Mouse (Mus musculus) heart, postnatal 36 days (tissue): Measurements from ENCODE around the gene Casd1. TPM values are rescaled to one million over a fixed set of nuclear protein-coding genes. Genes with fewer than 3 reads are reported as not detected.

Experiments used
- DNase-seq, 2 experiments: peaks; one replicate each; pipeline ENCODE4 v3.0.0; 2021 to 2022
- intact Hi-C: fragments of 180-260 bp; cut with DNase I; formaldehyde crosslinking; loops from one replicate; pipeline ENCODE4 v1.15.1; 2025
- total RNA-seq, 2 experiments: library from RNA; stranded (reverse); gene quantifications; 2 replicates each; pipeline ENCODE4 v1.2.3; 2021

The Casd1 gene
- total RNA-seq, result 10 to 100 TPM; 24.4 to 27.3 TPM

DNA sequence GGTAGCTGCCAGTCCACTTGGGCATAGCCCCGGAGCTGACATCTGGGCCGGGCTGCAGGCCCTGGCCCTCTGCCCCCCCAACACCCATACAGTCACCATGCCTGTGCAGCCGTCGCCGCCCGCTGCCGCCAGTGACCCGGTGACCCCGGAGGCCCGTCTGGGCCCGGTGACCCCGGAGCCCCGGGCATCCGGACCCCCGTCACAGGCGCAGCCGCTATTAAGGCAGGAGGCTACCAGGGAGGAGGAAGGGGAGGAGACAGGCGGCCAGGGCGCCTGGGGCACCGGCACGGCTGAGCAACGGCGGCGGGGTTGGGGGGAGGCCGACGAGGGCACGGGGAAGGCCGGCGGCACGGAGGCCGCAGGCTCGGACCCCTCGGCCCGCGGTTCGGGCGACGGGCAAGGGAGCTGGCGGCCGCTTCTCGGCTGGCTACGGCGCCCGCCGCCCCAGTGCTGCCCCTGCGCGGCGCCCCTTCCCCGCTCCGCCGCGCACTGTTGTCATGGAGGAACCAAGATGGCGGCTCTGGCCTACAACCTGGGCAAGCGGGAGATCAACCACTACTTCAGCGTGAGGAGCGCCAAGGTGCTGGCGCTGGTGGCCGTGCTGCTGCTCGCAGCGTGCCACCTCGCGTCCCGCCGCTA lies at the start of gene Casd1:
Gene Casd1 (plus strand): TSS at position 182 of the 639 bp plus-strand sequence.
- intact Hi-C loops, result loop anchor here (5.0 to 10.0 kb wide), 5 partner anchors 147 to 782 kb away; partner anchors contain the start of genes Asb4, Peg10, Pon2 and Ppp1r9a
- peak; percentile 62 to 85 for DNase-seq

DNA sequence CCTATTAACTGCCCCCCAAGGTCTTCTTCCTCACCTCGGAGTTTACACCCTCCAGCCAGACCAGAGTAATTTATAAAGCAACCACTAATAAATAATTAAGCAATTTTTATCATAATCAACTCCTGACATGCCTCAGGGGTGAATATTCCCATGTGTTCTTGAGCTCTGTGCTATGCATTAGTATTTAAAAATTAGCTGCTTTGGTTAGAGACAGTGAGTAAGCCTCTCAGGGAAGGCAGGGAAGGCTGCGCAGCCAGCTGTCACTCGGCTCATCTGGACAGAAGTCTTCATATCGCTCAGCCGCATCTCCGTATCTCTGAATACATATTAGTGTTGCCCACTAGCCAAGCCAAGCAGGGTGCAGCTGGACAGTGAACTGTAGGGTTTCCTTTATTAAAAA lies 45.3 kb upstream of the Casd1 start:
- intact Hi-C loops, result no loop called here
- DNase-seq, result no peak

DNA sequence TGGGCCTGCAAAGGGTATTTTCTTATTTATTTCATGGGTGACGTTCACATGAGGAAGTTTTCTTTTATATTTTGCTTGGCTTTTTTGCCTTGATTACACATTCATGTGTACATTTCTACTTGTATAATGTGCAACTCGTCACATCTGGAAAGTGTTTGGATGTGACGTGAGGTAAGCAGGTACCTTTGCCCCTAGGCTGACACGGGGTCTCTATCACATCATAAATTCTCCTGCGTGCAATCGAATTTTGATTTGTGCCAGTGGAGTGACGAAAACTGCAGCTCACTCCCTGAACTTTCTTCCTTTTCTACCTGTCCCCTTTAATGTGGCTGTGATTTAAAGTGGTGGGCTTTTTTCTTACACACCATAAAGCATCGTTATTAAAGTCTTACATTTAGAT lies 43.6 kb upstream of the Casd1 start:
- intact Hi-C loops, result no loop called here
- no peak for DNase-seq

DNA sequence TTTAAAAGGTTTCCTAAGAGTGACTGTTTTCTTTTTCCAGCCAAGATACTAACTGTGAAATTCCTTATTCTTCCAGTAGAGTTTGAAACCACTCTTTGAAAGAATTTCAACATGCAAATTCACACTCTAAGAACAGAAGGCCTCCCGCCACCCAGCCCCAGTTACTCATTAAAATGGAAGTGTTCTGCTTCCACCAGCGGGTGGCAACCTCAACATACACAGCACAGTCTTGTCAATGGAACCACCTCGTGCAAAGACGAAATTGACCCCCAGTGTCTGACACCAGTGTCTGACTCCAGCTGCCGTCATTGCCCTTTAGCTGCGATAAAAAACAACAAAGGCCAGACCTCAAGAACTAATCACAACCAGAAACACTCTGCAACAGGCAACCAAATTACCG lies 43.0 kb upstream of the Casd1 start:
- intact Hi-C loops, result no loop called here
- DNase-seq, result peak; percentile 25 to 27

DNA sequence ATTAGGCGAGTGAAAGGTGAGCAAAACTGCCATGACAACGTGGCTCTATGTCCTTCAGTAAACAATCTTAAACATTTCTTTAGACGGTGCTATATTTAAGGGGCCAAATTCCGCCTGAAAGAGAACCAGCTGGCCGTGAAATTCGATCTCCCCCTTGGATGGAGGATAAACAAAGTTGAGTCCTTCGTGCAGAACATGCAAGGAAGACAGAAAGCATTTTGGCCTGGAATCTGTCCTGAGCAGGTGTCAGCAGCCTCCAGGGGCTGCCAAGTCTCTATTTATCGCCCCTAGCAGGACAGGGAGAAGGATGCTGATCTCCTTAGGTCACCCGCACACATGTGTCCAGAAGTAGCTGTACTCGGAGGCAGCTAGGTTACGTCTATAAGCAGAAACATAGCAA lies 39.5 kb upstream of the Casd1 start:
- DNase-seq, result no peak
- intact Hi-C loops, result no loop called here

DNA sequence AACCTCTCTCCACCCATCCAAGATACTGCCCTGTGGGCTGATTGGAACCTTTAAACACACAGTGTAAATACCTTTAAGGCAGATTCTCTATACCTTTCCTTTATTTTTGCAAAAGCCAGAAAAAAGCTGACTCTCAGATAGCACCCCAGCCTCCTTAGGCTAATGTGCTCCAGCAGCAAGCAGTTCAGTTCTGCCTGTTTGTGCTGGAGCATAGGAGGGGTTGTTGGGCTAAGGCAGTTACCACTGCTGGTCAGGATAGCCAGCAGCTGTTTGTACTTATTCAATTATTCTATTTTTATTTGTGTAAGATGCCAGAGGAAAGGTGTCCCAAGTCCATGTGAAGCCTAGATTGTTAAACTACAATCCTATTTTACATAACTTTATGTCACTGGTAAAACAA lies 39.0 kb upstream of the Casd1 start:
- DNase-seq, result no peak
- intact Hi-C loops, result no loop called here

DNA sequence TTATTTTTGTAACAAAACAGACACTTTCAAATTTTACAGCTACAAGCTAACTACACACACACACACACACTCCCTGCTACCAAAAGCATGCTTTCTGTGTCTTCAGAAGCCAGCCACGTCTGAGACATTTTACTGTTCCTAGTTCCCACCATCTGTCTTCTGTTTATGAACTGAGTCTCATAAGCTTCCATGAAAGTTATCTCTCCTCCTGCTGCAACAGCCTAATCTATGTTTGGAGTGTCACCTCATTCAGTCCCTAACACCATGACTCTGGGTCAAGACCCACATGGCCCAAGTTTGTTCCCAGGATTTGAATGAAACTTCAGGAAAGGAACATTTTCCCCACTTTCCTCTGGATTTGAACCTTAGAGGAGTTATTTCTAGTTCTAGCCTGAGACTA lies 38.2 kb upstream of the Casd1 start:
- DNase-seq, result no peak
- intact Hi-C loops, result no loop called here

DNA sequence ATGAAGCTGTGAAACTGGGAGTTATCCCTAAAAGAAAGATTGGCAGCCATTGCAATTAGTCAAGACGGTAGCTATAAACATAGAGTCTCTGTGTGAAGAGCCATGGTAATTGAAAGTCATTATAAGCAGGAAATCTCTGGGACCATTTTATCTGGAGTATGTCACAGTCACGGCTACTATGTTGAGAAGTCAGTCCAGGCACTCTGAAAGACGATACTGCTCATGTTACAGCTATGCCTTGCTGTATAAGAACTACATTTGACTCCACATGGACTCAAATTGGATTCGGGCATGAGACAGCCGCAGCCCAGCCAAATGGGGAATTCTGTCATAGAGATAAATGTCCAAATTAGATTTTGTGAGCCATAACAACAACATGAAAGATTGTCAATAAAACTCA lies 37.2 kb upstream of the Casd1 start:
- intact Hi-C loops, result no loop called here

DNA sequence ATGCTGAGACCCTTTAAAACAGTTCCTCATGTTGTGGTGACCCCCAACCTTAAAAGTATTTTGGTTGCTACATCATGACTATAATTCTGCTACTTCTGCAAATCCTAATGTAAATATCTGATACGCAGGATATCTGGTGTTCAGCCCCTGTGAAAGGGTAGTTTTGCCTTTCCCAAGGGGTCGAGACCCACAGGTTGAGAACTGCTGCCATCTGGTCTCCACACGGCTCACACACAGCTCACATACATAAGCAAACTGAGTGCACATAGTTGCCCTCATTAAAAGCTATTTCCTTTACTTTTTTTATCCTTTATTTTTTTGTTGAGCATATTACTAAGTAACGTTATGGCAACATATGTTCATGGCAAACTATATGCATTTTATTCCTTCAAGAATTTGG lies 30.2 kb upstream of the Casd1 start:
- DNase-seq, result no peak
- intact Hi-C loops, result no loop called here

More for the DNA sequence above, 37.2 kb upstream of the Casd1 start:
- no peak for DNase-seq

DNA sequence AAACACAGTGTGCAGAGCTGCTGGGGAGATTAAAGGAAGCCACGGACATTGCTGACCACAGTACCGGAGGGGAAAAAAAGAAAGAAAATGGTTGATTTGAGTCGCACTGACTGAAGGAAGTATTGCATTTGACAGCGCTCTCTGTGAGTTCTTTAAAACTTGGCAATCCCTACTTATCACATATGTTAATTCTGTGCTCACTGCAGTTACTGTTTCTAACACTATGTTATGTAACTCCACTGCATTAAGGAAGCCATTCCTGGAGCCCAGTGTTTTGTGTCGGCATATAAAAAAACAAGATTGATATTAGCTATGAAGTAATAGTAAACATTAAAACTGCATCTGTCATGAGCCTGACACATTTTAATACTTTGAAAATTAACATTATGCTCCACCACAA lies 22.9 kb upstream of the Casd1 start:
- no peak for DNase-seq
- intact Hi-C loops, result no loop called here

DNA sequence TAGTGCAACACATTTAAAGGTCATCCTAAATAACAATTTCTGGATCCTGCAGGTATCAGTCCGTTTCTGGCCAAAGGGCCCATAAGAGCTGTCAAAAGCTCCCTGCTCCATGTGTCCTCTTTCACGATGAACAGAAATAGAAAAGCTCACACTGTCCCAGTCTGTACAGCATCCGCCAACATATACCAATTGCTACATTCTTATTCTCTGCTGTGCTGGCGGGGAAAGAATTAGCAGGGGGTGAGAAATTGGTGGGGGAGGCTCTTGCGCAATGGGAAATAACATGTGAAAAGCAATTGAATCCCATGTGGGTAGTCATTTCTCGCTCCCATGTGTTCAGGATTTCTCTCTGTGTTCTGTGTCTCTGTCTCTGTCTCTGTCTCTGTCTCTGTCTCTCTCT lies 22.3 kb upstream of the Casd1 start:
- intact Hi-C loops, result no loop called here

DNA sequence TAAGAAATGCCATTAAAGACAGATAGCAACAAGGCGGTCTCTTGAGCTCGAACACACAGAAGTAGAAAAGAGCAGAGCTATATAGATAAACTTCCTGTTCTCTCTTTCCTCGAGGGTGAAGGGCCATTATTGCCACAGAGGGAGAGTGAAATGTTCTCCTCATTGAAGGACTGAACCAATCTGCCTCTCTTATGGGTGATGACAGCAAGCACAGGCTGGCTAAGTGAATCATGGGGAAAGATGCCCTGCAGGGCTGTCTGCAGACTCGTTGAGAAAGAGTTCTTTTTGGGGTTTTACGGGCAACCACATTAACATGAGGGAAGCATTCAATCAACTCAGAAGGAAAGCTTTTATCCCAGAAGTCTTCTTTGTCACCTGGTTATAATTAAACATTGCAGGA lies 21.0 kb upstream of the Casd1 start:
- DNase-seq, result no peak
- intact Hi-C loops, result no loop called here

More for the DNA sequence above, 22.3 kb upstream of the Casd1 start:
- no peak for DNase-seq

DNA sequence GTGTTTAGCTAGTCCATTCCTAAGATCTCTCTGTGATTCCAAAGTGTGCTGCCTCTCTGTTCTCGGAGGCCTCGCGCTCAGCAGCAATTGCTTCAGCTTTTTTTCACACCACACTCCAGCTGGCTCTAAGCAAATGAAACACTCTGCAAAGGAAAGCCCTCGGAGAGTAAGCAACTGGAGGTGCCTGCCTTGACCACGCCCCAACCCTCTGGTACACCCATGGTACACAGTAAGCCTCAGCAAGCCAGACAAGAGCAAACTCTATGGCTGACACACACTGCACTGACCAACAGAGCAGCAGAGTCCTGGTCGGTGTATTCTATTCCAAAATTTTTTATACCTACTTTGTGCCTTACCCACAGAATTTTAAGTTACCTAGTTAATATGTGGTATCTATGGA lies 17.2 kb upstream of the Casd1 start:
- no peak for DNase-seq

DNA sequence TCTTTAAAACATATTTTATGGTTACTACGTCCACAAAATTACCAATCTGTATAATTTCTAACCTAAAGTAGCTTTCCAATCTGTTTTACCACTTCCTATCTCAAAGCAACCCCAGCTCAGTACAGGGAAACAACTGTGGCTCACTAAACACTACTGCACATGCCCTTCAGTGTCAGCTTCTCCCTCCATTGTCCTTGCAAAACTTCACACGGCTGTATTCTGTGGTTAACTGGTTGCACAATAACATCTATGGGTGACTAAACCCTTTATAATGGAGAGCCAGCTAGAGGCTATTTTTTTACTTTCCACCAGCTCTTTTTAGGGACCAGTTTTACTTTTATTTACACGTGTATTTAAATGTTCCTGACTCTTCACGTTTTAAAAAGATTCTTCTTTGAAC lies 12.7 kb upstream of the Casd1 start:
- DNase-seq, result no peak
- intact Hi-C loops, result no loop called here

More for the DNA sequence above, 17.2 kb upstream of the Casd1 start:
- intact Hi-C loops, result no loop called here

DNA sequence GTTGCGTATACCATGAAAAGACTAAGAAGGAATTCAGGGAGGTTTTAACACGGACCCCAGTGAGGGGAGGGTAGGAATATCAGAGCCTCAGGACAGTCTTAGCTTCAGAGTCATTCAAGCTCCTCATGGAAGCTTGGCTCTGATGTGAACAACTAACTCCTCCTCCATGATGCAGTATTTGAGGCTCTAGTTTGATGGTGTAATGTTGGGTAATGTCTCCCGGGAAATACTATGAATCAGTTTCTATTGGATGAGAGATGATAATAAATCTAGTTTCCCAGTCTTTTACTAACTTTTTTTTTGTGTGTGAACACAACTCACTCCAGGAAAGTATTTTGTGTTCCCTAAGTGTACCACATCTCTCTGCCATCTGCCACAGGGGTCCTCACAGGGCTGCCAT lies 11.9 kb upstream of the Casd1 start:
- intact Hi-C loops, result no loop called here

DNA sequence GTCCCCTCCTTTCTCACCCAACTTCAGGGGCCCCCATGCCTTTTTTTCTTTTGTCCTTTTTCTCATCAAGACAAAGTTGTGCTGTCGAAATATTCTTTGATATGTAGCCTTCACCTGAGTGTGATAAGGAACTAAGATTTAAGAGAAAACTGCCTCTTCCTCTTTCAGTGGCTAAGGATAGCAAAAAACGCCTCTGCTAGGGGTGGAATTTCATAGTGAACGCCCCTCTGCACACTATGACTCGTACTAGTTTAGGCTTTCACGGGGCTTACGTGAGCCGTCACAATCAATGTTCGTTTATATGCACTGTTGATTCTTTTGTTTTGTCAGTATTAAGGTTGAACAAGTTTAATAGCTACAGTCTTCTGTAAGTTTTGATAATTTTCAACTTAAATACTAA lies 10.6 kb upstream of the Casd1 start:
- no peak for DNase-seq
- intact Hi-C loops, result no loop called here

More for the DNA sequence above, 11.9 kb upstream of the Casd1 start:
- DNase-seq, result no peak

DNA sequence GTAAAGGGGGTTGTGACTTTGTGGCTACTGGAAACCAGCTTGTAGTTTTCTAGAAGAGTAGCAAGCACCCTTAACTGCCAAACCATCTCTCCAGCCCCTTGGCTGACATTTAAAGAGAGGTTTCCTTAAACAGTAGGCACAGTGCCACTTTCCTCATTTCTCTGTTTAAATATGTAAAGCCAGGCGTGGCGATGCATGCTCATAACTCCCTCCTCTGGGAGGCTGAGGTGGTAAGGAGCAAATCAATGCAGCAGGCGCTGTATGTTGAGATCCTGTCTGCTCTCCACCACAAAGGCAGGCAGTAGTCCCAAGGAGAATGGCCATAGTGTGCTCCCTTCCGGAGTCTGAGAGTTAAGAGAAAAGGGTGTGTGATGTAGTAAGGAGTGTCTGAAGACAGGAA lies 2.9 kb upstream of the Casd1 start:
- intact Hi-C loops, result no loop called here
- no peak for DNase-seq

DNA sequence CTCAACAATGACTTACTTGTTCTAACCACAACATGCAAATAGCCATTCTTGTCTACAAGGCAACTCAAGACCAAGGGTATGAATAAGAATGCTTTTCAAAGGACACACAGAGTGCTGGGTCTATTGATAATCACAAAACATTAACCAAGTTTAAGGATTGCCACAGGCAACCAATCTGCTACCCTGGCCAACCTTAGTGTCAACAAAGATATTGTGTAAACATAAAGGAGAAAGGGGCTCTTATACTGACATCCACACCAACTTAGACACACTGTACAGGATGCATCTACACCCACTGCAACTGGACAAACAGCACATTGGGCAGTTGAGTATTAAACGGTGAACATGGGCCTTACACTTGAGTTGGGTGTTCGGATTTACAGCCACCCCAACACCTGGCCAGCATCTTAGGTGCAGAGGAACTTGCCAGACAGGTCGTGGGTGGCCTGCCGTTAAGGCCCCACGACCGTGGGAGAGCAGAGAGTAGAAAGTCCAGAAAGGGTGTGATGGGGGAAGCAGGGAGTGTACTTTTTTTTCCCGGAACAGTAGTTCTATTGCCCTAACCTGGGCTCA lies 468 bp upstream of the Casd1 start:
- intact Hi-C loops, result loop anchor here (5.0 to 10.0 kb wide), 5 partner anchors 147 to 782 kb away; partner anchors contain the start of genes Asb4, Peg10, Pon2 and Ppp1r9a
- DNase-seq, result peak in 1 of 2 experiments; percentile 5

DNA sequence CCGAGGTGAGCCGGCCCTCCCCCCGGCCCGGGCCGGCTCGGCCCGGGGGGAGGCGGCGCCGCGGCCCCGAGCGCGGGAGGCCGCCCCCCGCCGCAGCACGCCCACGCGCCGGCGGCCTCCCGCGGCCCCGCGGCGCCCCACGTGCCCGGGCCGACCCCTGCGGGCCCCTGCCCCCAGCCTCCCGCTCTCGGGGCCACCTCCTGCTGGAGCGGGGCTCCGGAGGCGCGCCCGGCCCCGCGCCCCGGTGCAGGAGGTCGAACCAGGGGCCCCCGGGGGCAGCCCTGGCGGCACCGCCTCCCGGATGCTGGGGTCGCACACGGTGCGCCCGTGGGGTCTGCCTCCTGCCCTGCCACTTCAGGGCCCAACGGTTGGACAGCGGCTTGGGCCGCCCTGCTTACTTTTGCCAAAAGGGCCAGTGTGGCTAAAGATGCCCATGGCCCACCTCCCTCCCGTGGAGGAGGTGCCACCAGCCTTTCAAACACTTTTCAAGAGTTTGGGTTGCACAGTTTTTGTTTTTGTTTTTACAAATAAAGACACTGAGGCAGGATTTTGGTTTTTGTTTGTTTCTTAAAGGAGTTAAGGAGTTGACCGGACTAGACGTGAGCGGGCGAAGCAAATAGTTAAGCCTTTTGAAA lies 775 bp downstream of the Casd1 start:
- intact Hi-C loops, result loop anchor here (5.0 to 10.0 kb wide), 5 partner anchors 146 to 781 kb away; partner anchors contain the start of genes Asb4, Peg10, Pon2 and Ppp1r9a
- DNase-seq, result peak; percentile 20 to 56

DNA sequence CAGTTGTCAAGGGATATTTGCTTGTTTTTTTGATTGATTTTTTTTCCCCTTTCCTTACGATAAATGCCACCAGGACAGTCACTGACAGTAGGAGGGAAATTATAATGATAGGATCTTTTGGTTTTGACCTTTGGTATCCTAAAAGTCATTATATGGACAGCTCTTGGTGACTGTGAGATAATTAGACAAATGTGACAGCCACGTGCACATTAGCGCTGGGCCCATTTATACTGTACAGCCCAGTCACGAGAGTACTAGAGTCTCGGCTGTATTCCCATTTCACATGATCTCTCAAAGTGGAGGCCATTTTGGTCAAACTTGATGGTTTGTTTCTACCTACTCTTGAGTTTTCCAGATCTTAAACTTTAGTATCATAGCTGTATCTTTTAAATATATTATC lies 1.4 kb downstream of the Casd1 start:
- intact Hi-C loops, result loop anchor here (5.0 to 10.0 kb wide), 5 partner anchors 145 to 780 kb away; partner anchors contain the start of genes Asb4, Peg10, Pon2 and Ppp1r9a

DNA sequence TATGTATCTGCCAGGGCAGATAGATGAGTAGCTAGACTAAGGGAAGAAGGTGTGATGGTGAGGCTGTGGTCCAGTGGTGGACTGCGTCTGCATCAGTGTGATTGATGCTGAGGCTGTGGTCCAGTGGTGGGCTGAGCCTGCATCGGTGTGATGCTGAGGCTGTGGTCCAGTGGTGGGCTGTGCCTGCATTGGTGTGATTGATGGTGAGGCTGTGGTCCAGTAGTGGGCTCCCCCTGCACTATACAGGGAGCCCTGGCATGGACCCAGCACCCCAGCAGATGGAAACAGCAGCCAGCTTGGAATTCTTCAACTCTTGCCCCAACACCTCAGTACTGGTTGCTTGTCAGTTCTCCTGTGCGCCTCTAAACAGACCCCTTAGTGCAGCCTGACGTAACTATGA lies 5.8 kb downstream of the Casd1 start:
- intact Hi-C loops, result loop anchor here (10.0 kb wide), 1 partner anchor 688 kb away; the partner anchor contains the start of gene Pon2

More for the DNA sequence above, 1.4 kb downstream of the Casd1 start:
- no peak for DNase-seq

More for the DNA sequence above, 5.8 kb downstream of the Casd1 start:
- DNase-seq, result no peak
